Mouse (Mus musculus): ENCODE results near the gene Ryr2. TPM values are rescaled to one million over a fixed set of nuclear protein-coding genes. Genes with fewer than 3 reads are reported as not detected.
"Not testable (repeated sequence)": the region's sequence is repeated elsewhere in the genome, so short reads cannot be mapped to it uniquely, and the experiment has no call there.

Gene Ryr2
- polyA plus RNA-seq, 1 experiment from 2014 or later: not detected

GRCm38 (mm10) chr13:11809365-11809764 lies 297.4 kb downstream of the Ryr2 start:
- H3K36me3 ChIP-seq (ENCODE audit: inconsistent target); H3K79me2 ChIP-seq (ENCODE audit: inconsistent target); H3K27ac ChIP-seq; H3K4me3 ChIP-seq (ENCODE audit: inconsistent target): not testable (repeated sequence)
- 85% methylated on average over 1 of the region's 1 CpGs for WGBS (ENCODE audit: missing documents)

- 81% methylated on average over 3 of the region's 3 CpGs for WGBS (ENCODE audit: missing documents)
Observed at GRCm38 (mm10) chr13:11792536-11792935, 314.2 kb downstream of the Ryr2 start.

GRCm38 (mm10) chr13:11790536-11790935 lies 316.2 kb downstream of the Ryr2 start:
- H3K27ac ChIP-seq: no peak overlapping the region
- 89% methylated on average over 5 of the region's 5 CpGs for WGBS (ENCODE audit: missing documents)
- no peaks in the 10 kb centered on the region for H3K36me3 ChIP-seq (ENCODE audit: inconsistent target)
- H3K79me2 ChIP-seq (ENCODE audit: inconsistent target): no peaks in the 10 kb centered on the region
- H3K4me3 ChIP-seq (ENCODE audit: inconsistent target): no peak overlapping the region

More at GRCm38 (mm10) chr13:11792536-11792935, 314.2 kb downstream of the Ryr2 start:
- no peaks in the 10 kb centered on the region for H3K79me2 ChIP-seq (ENCODE audit: inconsistent target)
- H3K36me3 ChIP-seq (ENCODE audit: inconsistent target): no peaks in the 10 kb centered on the region
- no peak overlapping the region for H3K27ac ChIP-seq
- H3K4me3 ChIP-seq (ENCODE audit: inconsistent target): no peak overlapping the region

GRCm38 (mm10) chr13:11782411-11783155 lies 324.2 kb downstream of the Ryr2 start:
- H3K36me3 ChIP-seq (ENCODE audit: inconsistent target): no peaks in the 10 kb centered on the region
- no peak overlapping the region for H3K27ac ChIP-seq
- WGBS (ENCODE audit: missing documents): 83% methylated on average over 3 of the region's 3 CpGs
- no peak overlapping the region for H3K4me3 ChIP-seq (ENCODE audit: inconsistent target)
- H3K79me2 ChIP-seq (ENCODE audit: inconsistent target): no peaks in the 10 kb centered on the region

- WGBS (ENCODE audit: missing documents): 65% methylated on average over 2 of the region's 2 CpGs
- Histone ChIP-seq H3K36me3 (ENCODE audit: inconsistent target) (no peaks in the 10 kb centered on the region), H3K79me2 (ENCODE audit: inconsistent target) (no peaks in the 10 kb centered on the region)
Observed at GRCm38 (mm10) chr13:11781065-11781464, 325.7 kb downstream of the Ryr2 start.

GRCm38 (mm10) chr13:11777726-11778125 lies 329.0 kb downstream of the Ryr2 start:
- H3K36me3 ChIP-seq (ENCODE audit: inconsistent target): no peaks in the 10 kb centered on the region
- no peak overlapping the region for H3K4me3 ChIP-seq (ENCODE audit: inconsistent target)
- H3K79me2 ChIP-seq (ENCODE audit: inconsistent target): no peaks in the 10 kb centered on the region
- H3K27ac ChIP-seq: no peak overlapping the region
- 87% methylated on average over 5 of the region's 6 CpGs for WGBS (ENCODE audit: missing documents)

More at GRCm38 (mm10) chr13:11781065-11781464, 325.7 kb downstream of the Ryr2 start:
- H3K4me3 ChIP-seq (ENCODE audit: inconsistent target): no peak overlapping the region
- no peak overlapping the region for H3K27ac ChIP-seq

GRCm38 (mm10) chr13:11772173-11772572 lies 334.6 kb downstream of the Ryr2 start:
- WGBS (ENCODE audit: missing documents): 95% methylated on average over 8 of the region's 8 CpGs
- Histone ChIP-seq H3K36me3 (ENCODE audit: inconsistent target) (no peaks in the 10 kb centered on the region), H3K4me3 (ENCODE audit: inconsistent target) (no peak overlapping the region), H3K79me2 (ENCODE audit: inconsistent target) (no peaks in the 10 kb centered on the region), H3K27ac (no peak overlapping the region)

- H3K79me2 ChIP-seq (ENCODE audit: inconsistent target): no peaks in the 10 kb centered on the region
- H3K4me3 ChIP-seq (ENCODE audit: inconsistent target): no peak overlapping the region
- no peak overlapping the region for H3K27ac ChIP-seq
- no peaks in the 10 kb centered on the region for H3K36me3 ChIP-seq (ENCODE audit: inconsistent target)
- 86% methylated on average over 2 of the region's 2 CpGs for WGBS (ENCODE audit: missing documents)
Observed at GRCm38 (mm10) chr13:11766899-11767298, 339.8 kb downstream of the Ryr2 start.

- no peak overlapping the region for H3K4me3 ChIP-seq (ENCODE audit: inconsistent target)
- no peak overlapping the region for H3K27ac ChIP-seq
- no peaks in the 10 kb centered on the region for H3K36me3 ChIP-seq (ENCODE audit: inconsistent target)
- 92% methylated on average over 4 of the region's 4 CpGs for WGBS (ENCODE audit: missing documents)
- H3K79me2 ChIP-seq (ENCODE audit: inconsistent target): no peaks in the 10 kb centered on the region
Observed at GRCm38 (mm10) chr13:11763925-11764324, 342.8 kb downstream of the Ryr2 start.

- Histone ChIP-seq H3K27ac (no peak overlapping the region), H3K4me3 (ENCODE audit: inconsistent target) (no peak overlapping the region), H3K79me2 (ENCODE audit: inconsistent target) (no peaks in the 10 kb centered on the region), H3K36me3 (ENCODE audit: inconsistent target) (no peaks in the 10 kb centered on the region)
- WGBS (ENCODE audit: missing documents): 86% methylated on average over 3 of the region's 3 CpGs
Observed at GRCm38 (mm10) chr13:11763104-11763503, 343.6 kb downstream of the Ryr2 start.

- no peaks in the 10 kb centered on the region for H3K36me3 ChIP-seq (ENCODE audit: inconsistent target)
- 91% methylated on average over 7 of the region's 7 CpGs for WGBS (ENCODE audit: missing documents)
- H3K27ac ChIP-seq: no peak overlapping the region
- no peaks in the 10 kb centered on the region for H3K79me2 ChIP-seq (ENCODE audit: inconsistent target)
- H3K4me3 ChIP-seq (ENCODE audit: inconsistent target): no peak overlapping the region
Observed at GRCm38 (mm10) chr13:11757894-11758293, 348.9 kb downstream of the Ryr2 start.

GRCm38 (mm10) chr13:11745479-11745878 lies 361.3 kb downstream of the Ryr2 start:
- no peaks in the 10 kb centered on the region for H3K79me2 ChIP-seq (ENCODE audit: inconsistent target)
- 87% methylated on average over 9 of the region's 9 CpGs for whole genome bisulfite sequencing (ENCODE audit: missing documents)
- no peak overlapping the region for H3K4me3 ChIP-seq (ENCODE audit: inconsistent target)
- no peak overlapping the region for H3K27ac ChIP-seq
- no peaks in the 10 kb centered on the region for H3K36me3 ChIP-seq (ENCODE audit: inconsistent target)

GRCm38 (mm10) chr13:11738211-11738610 lies 368.5 kb downstream of the Ryr2 start:
- H3K27ac ChIP-seq: no peak overlapping the region
- H3K79me2 ChIP-seq (ENCODE audit: inconsistent target): no peaks in the 10 kb centered on the region
- H3K36me3 ChIP-seq (ENCODE audit: inconsistent target): no peaks in the 10 kb centered on the region
- 92% methylated on average over 12 of the region's 12 CpGs for WGBS (ENCODE audit: missing documents)
- no peak overlapping the region for H3K4me3 ChIP-seq (ENCODE audit: inconsistent target)

GRCm38 (mm10) chr13:11716216-11716615 lies 390.5 kb downstream of the Ryr2 start:
- Histone ChIP-seq H3K36me3 (ENCODE audit: inconsistent target) (no peaks in the 10 kb centered on the region), H3K27ac (no peak overlapping the region), H3K4me3 (ENCODE audit: inconsistent target) (no peak overlapping the region), H3K79me2 (ENCODE audit: inconsistent target) (no peaks in the 10 kb centered on the region)
- 94% methylated on average over 4 of the region's 4 CpGs for WGBS (ENCODE audit: missing documents)

- no peak overlapping the region for H3K27ac ChIP-seq
- no peak overlapping the region for H3K4me3 ChIP-seq (ENCODE audit: inconsistent target)
- H3K79me2 ChIP-seq (ENCODE audit: inconsistent target): no peaks in the 10 kb centered on the region
- 85% methylated on average over 7 of the region's 7 CpGs for WGBS (ENCODE audit: missing documents)
- H3K36me3 ChIP-seq (ENCODE audit: inconsistent target): no peaks in the 10 kb centered on the region
Observed at GRCm38 (mm10) chr13:11709708-11710471, 396.9 kb downstream of the Ryr2 start.

Measured in macrophage (primary cell).